Mouse (Mus musculus) MN1 (cell line): ENCODE measurements around the gene Olfr744.
"Not testable (repeated sequence)": the region's sequence is repeated elsewhere in the genome, so short reads cannot be mapped to it uniquely, and the experiment has no call there.

Experiments used
- DNase-seq: peaks from one replicate; pipeline ENCODE4 v3.0.0-alpha.2; 2016; ENCODE audit warnings: low spot score

Gene Olfr744

GRCm38 (mm10) chr14:50614579-50614978 lies at the start of gene Olfr744:
Gene Olfr744 (plus strand): TSS chr14:50614879.
- no peak for DNase-seq

GRCm38 (mm10) chr14:50573056-50573455 lies 41.6 kb upstream of the Olfr744 start:
- DNase-seq = not testable (repeated sequence)

- DNase-seq = no peak
Measured at GRCm38 (mm10) chr14:50639088-50639487, 24.4 kb downstream of the Olfr744 start, which contains the start of gene Olfr745. Gene Olfr745 (plus strand): TSS chr14:50639388.

GRCm38 (mm10) chr14:50646783-50647182 lies 32.1 kb downstream of the Olfr744 start, which contains the start of gene Olfr746:
Gene Olfr746 (plus strand): TSS chr14:50647083.
- no peak for DNase-seq
